Mouse (Mus musculus): ENCODE data around the gene Tmem171. TPM values are rescaled to one million over a fixed set of nuclear protein-coding genes. Genes with fewer than 3 reads are reported as not detected.

Tmem171 gene
- total RNA-seq, 2 experiments from 2014 or later, result 0.54 to 2.5 TPM

GRCm38 (mm10) chr13:98695546-98695945 lies 912 bp upstream of the Tmem171 start:
- no peak for DNase-seq (ENCODE audit: low spot score in 2 of 2)

DNA sequence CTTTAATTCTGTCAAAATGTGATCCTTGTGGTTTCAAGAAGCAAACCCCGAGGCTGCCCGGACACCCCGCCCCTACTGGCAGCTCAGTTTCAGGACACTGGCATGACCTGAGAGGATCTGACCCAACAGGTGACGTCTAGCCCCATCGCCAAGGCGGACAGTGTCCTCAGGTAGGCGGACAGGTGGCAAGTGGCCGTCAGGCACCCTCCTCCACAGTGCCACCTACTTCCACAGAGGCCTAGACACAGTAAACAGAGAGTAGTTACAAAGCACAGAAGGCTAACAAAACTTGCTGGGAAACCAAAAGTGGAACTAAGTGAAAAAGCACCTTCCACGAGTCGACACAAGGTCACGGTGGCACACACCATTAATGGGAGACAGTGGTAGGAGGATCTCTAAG lies 1.3 kb downstream of the Tmem171 start:
- DNase-seq (ENCODE audit: low spot score in 2 of 2), result no peak

GRCm38 (mm10) chr13:98691956-98692515 lies 2.6 kb downstream of the Tmem171 start:
- DNase-seq (ENCODE audit: low spot score in 2 of 2), result no peak

GRCm38 (mm10) chr13:98690886-98691285 lies 3.7 kb downstream of the Tmem171 start:
- DNase-seq (ENCODE audit: low spot score in 2 of 2), result no peak

DNA sequence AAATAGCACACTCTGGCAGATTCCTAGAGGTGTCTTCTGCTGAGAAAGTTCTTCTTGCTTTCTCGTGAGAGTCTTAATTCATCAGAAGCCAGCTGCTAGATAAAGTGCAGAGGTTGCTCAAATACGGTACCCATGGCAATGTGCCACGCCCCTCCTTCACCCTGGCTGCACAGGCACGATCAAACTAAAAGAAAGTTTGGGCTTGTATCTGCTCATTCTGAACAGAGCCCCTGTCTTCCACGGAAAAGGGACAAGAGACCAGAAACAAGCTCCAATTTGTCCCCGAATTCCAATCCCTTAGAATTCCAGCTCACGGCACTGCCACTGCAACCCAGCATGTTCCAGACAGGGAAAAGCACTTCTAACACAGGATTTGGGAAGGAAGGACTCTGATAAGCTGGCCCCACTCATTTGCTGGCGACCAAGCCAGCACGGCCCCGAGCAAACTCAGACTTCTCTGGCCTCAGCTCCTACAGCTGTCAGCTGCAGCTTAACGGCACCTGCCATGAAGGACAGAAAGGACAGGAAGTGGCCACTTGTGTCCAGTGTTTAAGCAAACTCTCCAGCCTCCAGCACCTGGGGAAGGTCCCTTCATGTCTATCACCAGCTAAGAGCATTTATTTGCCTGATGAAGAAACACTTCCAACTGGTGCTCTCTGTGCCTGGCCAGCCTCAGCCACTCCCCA lies 4.9 kb downstream of the Tmem171 start:
- no peak for DNase-seq (ENCODE audit: low spot score in 2 of 2)

DNA sequence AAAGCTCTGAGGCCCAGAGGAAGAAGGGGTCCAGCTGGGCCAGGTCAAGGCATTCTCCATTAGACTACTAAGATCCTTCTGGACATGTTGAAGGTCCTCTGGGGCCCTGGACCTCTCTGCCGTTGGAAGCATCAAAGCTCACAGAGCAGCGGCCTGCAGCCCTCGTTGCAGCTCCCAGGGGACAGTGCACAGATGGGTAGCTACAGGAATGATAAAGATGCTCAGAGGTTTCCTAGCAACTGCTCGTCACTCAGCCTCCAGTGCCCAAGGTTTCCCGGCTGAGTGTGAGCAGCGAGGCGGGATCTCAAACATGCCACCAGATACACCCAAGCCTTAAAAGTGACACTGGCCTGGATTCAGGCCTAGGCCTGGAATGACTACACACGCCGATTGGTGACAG lies 6.7 kb downstream of the Tmem171 start:
- DNase-seq (ENCODE audit: low spot score in 2 of 2), result no peak

DNA sequence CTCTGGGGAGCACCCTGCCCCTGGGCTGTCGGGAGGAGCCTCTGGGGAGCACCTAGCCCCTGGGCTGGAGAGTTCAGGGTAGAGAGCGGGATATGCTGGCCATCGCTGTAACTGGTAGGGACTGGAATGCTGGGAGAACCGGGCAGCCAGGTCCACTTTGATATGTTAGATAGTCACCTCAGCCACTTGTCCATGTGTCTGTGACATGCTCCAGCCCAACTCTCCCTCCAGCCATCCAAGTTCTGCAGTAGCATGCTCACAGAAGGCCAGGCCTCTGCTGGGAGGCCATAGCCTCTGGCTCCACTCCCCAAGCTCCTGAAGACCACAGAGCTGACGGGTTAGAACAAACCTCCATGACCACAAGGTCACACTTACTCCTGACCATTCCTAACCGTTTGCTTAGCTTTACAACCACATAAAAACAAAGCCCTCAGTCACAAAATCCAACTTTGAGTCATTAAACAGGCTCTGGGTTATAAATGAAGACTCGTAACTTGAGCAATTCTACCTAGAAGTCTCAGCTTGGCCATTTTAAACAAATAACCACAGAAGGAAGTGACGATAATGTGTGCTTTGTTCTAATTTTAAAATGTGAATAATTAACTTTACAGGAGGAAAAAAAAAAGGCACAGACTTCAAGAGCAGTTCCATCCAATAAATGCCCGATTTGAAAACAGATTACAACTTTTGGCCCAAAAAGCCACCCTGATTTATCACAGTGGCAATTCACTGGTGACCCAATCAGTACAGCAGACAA lies 10.3 kb downstream of the Tmem171 start:
- no peak for DNase-seq (ENCODE audit: low spot score in 2 of 2)

- no peak for DNase-seq (ENCODE audit: low spot score in 2 of 2)
These were observed 11.2 kb downstream of the Tmem171 start for GRCm38 (mm10) chr13:98683412-98683811.

- no peak for DNase-seq (ENCODE audit: low spot score in 2 of 2)
These were observed 14.1 kb downstream of the Tmem171 start for GRCm38 (mm10) chr13:98680470-98681060.

- DNase-seq (ENCODE audit: low spot score in 2 of 2), result no peak
These were observed 15.0 kb downstream of the Tmem171 start for GRCm38 (mm10) chr13:98679631-98680041.

DNA sequence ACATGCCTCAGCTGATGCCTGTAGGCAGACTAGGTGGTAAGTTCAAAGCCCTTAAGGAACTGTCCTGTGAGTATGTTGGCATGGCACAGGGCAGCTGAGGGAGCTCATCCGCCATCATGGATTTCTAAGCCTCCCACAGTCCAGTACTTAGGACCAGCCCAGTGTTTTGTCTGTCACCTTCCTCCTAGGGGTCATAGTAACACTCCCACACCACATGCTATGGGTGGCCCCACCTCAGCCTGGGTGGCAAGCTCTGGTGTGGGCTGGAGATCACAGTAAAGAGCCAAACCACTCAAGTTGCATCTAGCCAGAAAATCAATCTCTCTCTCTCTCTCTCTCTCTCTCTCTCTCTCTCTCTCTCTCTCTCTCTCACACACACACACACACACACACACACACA lies 15.4 kb downstream of the Tmem171 start:
- DNase-seq (ENCODE audit: low spot score in 2 of 2), result no peak

DNA sequence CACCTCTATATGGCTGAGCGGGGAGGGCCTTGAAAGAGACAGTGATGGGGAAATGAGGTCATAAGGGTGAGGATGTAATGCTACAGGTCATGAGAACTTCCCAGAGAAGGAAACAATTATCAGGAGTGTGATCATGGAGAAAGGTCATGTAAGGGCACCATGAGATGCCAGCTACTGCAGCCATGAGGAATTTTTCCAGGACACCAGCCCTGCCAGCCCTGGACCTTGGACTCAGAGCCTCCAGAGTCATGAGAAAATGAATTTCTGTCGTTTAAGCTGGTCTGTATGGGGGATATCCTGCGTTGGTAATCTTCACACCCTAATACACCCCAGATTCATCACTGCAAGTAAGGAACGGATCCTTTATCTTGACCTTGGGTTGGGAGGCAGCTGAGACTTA lies 20.7 kb downstream of the Tmem171 start:
- DNase-seq (ENCODE audit: low spot score in 2 of 2), result no peak

DNA sequence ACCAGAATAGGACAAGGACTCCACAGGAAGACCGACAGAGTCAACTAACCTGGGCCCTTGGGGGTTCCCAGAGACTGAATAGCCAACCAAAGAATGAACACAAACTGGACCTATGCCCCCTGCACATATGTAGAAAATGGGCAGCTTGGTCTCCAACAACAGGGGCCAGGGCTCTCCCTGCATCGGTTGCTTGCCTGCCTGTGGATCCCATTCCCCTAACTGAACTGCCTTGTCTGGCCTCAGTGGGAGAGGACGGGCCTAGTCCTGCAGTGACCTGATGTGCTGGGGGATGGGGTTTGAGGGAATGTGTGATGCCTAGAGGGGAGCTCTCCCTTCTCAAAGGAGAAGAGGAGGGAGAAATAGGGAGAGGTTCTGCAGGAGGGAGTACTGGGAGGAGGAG lies 25.3 kb downstream of the Tmem171 start:
- DNase-seq (ENCODE audit: low spot score in 2 of 2), result no peak

- no peak for DNase-seq (ENCODE audit: low spot score in 2 of 2)
These were observed 27.3 kb downstream of the Tmem171 start for GRCm38 (mm10) chr13:98667316-98667715.

DNA sequence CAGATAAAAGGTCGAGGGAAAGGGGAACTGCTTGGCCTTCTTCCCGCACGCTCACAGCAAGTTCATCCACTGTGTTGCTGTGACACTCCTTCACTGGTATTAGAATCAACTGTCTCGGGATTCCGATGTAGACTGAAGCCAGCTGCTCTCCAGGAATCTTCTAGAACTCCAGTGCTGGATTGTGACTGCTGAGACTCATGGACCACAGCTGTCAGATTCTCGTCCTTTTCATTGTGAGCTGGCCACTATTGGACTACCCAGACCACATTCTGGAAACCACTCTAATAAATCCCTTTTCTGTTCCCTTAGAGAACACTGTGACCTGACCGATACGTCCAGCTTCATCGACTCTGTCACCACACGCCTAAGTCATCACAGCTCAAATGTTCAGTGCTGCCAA lies 29.4 kb downstream of the Tmem171 start:
- no peak for DNase-seq (ENCODE audit: low spot score in 2 of 2)

GRCm38 (mm10) chr13:98662173-98662675 lies 32.4 kb downstream of the Tmem171 start:
- DNase-seq (ENCODE audit: low spot score in 2 of 2), result no peak

GRCm38 (mm10) chr13:98656034-98656471 lies 38.6 kb downstream of the Tmem171 start:
- DNase-seq (ENCODE audit: low spot score in 2 of 2), result no peak

DNA sequence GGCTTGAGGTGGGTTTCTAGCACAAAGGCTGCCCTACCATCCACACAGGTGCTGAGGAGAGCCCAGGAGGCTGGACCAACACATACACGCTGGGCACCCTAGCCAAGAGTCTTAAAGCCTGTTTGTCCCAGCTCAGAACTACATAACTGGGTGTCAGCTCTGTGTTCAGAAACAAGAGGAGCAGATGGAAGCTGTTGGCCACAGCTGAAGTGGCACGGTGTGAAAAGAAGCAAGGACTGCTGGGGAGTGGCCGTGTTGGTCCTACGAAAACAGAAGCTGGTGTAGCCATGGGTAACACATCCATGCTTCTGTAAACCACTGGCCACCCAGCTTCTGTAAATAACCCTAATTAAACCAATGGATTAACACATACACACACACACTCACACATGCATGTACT lies 39.3 kb downstream of the Tmem171 start:
- no peak for DNase-seq (ENCODE audit: low spot score in 2 of 2)

DNA sequence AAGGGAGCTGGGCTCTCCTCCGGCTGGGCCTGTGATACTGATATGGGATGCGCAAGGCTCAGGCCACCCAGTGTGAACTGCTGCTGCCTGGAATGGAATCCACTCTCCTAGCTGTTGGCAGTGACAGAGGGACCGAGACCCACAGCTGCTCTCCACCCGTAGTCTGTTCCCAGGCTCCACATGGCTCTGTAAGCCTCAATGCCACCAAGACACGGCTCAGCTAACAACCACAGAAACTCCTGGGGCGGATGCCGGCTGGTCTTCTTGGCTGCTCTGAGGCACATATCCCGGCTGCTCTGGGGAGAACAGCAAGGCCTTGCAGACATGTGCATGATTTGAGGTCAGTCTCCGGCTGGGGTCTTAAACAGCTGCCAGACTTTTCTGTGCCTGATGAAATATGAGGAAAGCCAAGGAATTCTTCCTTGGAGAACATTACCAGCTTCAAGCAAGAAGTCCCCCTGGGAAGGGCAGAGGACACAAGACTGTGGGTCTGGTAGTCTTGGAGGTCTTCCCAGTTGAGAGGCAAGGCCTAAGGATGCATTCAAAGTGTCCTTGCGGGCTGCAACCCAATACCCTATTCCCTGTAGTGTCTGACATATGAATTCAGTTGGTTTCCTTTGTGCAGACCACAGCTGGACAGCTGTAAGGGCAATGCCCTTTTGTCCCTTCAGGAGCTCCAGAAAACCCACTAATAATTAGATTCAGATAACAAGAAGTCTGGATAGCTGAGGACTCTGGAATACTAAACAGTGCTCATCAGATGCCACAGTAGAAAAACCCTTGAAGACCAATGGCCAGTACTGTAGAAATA lies 40.3 kb downstream of the Tmem171 start:
- no peak for DNase-seq (ENCODE audit: low spot score in 2 of 2)

GRCm38 (mm10) chr13:98652194-98652593 lies 42.4 kb downstream of the Tmem171 start:
- no peak for DNase-seq (ENCODE audit: low spot score in 2 of 2)

Data from adrenal gland, postnatal 4 days (tissue).